Mouse (Mus musculus) liver, embryonic 14.5 days (tissue): ENCODE data around the gene Clint1.

Source experiments
- CTCF ChIP-seq: IDR thresholded peaks from 2 replicates; pipeline ENCODE4 v1.5.1; 2016; ENCODE audit warnings: antibody characterized with exemption, low read depth, control low read depth
- EP300 ChIP-seq: IDR thresholded peaks from 2 replicates; pipeline ENCODE4 v1.6.1; 2016; ENCODE audit warnings: antibody characterized with exemption, low read depth

GRCm38 (mm10) chr11:45852995-45853317 lies 1.1 kb downstream of the Clint1 start:
- TF ChIP-seq CTCF (no peak), EP300 (no peak)
